Mouse (Mus musculus) spleen, adult 10 weeks (tissue): ENCODE data around the gene Stn1. TPM values are rescaled to one million over a fixed set of nuclear protein-coding genes. Genes with fewer than 3 reads are reported as not detected.

Source experiments
- polyA plus RNA-seq: library from polyadenylated mRNA; stranded (reverse); fragments of 350-450 nt; fragmentation: Illumina TruSeq; extraction: RNeasy Lipid Tissue Mini Kit (QIAGEN cat#74804); gene quantifications from one replicate; pipeline ENCODE4 v1.2.3, GENCODE M21; 2015; ENCODE audit warnings: low replicate concordance; ENCODE audit not compliant: insufficient read depth

The Stn1 gene
- 20.5 TPM for polyA plus RNA-seq

GRCm38 (mm10) chr19:47537300-47537792 lies at the start of gene Stn1:
Gene Stn1 (minus strand): TSS chr19:47537507.

GRCm38 (mm10) chr19:47579225-47579787 lies 42.0 kb upstream of the Stn1 start, which contains the start of gene Slk:
Gene Slk (plus strand): TSS chr19:47579678.

GRCm38 (mm10) chr19:47464304-47465241 lies 72.7 kb downstream of the Stn1 start, which contains the start of gene Sh3pxd2a:
Gene Sh3pxd2a (minus strand): TSS chr19:47464401.

Other genes with a start within 250 kb of the Stn1 start
- 22.9 TPM for gene Sh3pxd2a, start 73.1 kb downstream of the Stn1 start, polyA plus RNA-seq
- 70.1 TPM for gene Slk, start 42.2 kb upstream of the Stn1 start, polyA plus RNA-seq
- gene Col17a1, start 154.6 kb upstream of the Stn1 start, polyA plus RNA-seq = 0.55 TPM
- 92.3 TPM for gene Sfr1, start 194.2 kb upstream of the Stn1 start, polyA plus RNA-seq